Mouse (Mus musculus) bone marrow macrophage, adult 2 months (primary cell): ENCODE data around the gene Hipk2.

Source experiments
- CTCF ChIP-seq: IDR thresholded peaks from 2 replicates; pipeline ENCODE4 v1.5.1; 2012; ENCODE audit warnings: low read depth, mild to moderate bottlenecking, low read length, moderate library complexity
- POLR2A ChIP-seq: IDR thresholded peaks from 2 replicates; pipeline ENCODE4 v1.6.1; 2012; ENCODE audit warnings: mild to moderate bottlenecking, low read depth, low read length, borderline replicate concordance

DNA sequence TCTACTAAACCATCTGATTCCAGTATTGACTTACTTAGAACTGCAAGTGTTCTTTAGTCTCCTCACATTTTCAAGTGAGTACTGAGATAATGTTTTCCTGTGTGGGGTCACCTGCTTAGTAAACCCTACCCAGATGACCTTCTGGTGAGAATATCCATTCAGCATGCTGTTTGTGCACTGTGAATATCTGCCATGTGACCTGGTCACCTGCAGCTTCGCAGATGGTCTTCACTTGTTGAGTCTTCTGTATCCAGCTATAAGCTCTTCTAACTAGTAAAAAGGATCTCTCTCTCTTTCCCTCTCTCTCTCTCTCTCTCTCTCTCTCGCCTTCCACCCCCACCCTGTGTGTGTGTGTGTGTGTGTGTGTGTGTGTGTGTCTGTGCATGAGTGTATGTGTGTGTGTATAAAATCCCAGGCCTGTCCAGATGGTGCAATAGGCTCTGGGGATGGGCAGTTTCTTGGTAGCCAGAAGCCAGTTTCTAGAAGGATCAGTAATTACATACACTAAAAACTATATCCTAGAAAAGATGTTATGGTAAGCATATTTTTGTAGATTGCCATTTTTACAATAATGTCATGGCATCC lies 99.9 kb downstream of the Hipk2 start:
- TF ChIP-seq POLR2A (no peak), CTCF (no peak)
